Mouse (Mus musculus) C2C12 (cell line): ENCODE measurements around the gene Rpl19.

Experiments used
- CEBPB ChIP-seq: IDR thresholded peaks from one replicate; pipeline ENCODE4 v1.6.1; 2011; ENCODE audit warnings: low read depth, mild to moderate bottlenecking, control low read depth, moderate library complexity
- CTCF ChIP-seq: IDR thresholded peaks from one replicate; pipeline ENCODE4 v1.5.1; 2011; ENCODE audit not compliant: control insufficient read depth, insufficient read depth, insufficient read length
- MAX ChIP-seq: IDR thresholded peaks from one replicate; pipeline ENCODE4 v1.6.1; 2011; ENCODE audit warnings: mild to moderate bottlenecking, control low read depth
- MYOD1 ChIP-seq: IDR thresholded peaks from one replicate; pipeline ENCODE4 v1.6.1; 2011; ENCODE audit warnings: low read depth; ENCODE audit not compliant: control insufficient read depth, insufficient read length
- USF1 ChIP-seq: IDR thresholded peaks from one replicate; pipeline ENCODE4 v1.6.1; 2011; ENCODE audit warnings: low read depth, mild to moderate bottlenecking, control low read depth, moderate library complexity

DNA sequence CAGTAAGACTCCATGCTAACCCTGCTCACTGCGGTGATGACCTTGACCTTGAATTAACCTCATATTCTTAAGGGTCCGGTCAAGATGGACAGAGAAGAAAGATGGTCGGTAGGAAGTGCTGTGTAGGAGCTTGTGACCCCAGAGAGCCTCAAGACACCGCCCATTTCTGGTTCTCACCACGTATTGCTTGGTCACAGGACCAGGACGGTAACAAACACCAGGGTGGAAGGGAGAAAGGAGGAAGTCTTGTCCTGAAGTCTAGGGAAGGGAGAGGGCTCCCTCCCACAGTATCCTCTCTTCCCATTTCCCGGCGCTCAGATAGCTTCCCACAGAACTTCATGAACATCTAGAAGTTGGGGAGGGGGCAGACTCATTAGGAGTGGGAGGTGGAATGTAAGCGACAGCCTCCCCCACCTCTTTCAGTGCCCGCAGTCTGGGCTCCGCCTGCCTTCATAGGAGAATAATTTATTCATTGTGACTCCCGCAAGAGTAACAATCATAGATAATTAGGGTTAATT, 25.2 kb downstream of the Rpl19 start:
- TF ChIP-seq CTCF (no peak), MYOD1 (no peak), CEBPB (no peak), USF1 (no peak), MAX (no peak)
